ENCODE assay signal across 8 mouse cellular contexts in the genomic region with DNA sequence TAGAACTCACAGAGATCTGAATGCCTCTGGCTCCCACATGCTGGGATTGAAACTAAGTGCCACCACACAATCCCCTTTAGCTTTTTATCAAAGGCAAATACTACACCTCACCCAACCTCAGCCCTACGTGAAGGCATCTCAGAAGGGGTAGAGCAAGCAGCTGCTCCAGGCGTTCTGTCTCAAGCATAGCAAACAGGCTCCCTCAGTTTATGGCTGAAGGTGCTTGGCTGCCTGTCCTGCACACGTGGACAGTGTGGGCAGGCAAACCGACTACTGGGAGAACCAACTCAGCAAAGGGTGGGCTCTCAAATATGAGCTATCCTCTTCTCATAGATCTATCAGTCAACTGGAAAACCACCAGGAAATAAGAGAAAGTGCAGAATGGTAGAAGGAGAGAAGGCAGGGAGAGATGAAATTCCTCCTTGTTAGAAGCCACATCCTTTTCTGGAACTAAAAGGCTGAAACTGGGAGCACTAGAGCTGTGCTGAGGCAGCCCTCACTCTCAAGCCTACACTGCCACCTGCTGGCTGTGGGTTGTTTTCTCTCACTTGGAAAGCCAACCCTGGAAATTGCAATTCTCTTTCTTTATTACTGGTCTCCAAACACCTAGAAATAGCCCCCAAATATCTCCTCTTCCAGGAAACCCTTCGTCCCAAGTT. TPM values are rescaled to one million over a fixed set of nuclear protein-coding genes. Genes with fewer than 3 reads are reported as not detected.
DNase-seq lines count a peak whose midpoint lies in the region; ATAC-seq and TF ChIP-seq lines count a peak whose summit lies in the region.
"Had no signal": no experiment of that assay in that cellular context is flagged by ENCODE, and none has a peak within 500 bp of the region (broad histone marks: within the 10 kb centered on the region; RNA-seq: fewer than 3 reads in every experiment).

No protein-coding gene starts in this region.

- DNase-seq in MEL-GATA-1-ER (ENCODE audit: extremely low read depth, low read depth) = peak; percentile 13
- DNase-seq in heart, postnatal 4 days = peak; percentile 86
- peak; percentile 61 to 88 for DNase-seq in layer of hippocampus, adult 2 months (ENCODE audit: low spot score in 2 of 2)
- peak; percentile 72 for DNase-seq in lung, postnatal 0 days (ENCODE audit: low spot score)
- peak; percentile 16 for DNase-seq in retina, adult 2 months (ENCODE audit: low read depth, low spot score)

- no peak overlapping the region for H3K4me2 ChIP-seq in lung, postnatal 0 days (replicated peaks; ENCODE audit: low read depth, low read length)
- H3K4me2 ChIP-seq: limb, embryonic 15.5 days had no signal

- no peak for TF ChIP-seq EP300 in lung, postnatal 0 days (IDR thresholded peaks at IDR 0.05)

- H3K36me3 ChIP-seq in lung, postnatal 0 days (ENCODE audit: insufficient read depth, low read length) = no peaks in the 10 kb centered on the region
- H3K36me3 ChIP-seq: limb, embryonic 15.5 days had no signal

- no peaks in the 10 kb centered on the region for H3K27me3 ChIP-seq in lung, postnatal 0 days (replicated peaks; ENCODE audit: insufficient read depth, low read length)
- H3K27me3 ChIP-seq: limb, embryonic 15.5 days had no signal

- TF ChIP-seq CTCF in bone marrow, adult 2 months (IDR thresholded peaks at IDR 0.05; ENCODE audit: control insufficient read depth, insufficient read depth, low read length) = peak; percentile 70
- peak; percentile 81 for TF ChIP-seq CTCF in embryonic fibroblast, embryonic 13.5 days (IDR thresholded peaks at IDR 0.05; ENCODE audit: borderline replicate concordance, insufficient read depth, low read length)
- TF ChIP-seq CTCF in layer of hippocampus, adult 2 months (conservative IDR thresholded peaks at IDR 0.05) = peak; percentile 98
- peak; percentile 83 for TF ChIP-seq CTCF in lung, postnatal 0 days (IDR thresholded peaks at IDR 0.05)

- no peaks in the 10 kb centered on the region for H3K9me3 ChIP-seq in lung, postnatal 0 days (ENCODE audit: low read length)
- H3K9me3 ChIP-seq: limb, embryonic 15.5 days had no signal

- H3K4me1 ChIP-seq in bone marrow, adult 2 months (ENCODE audit: control insufficient read depth, insufficient read depth, low read length) = no peaks in the 10 kb centered on the region
- no peaks in the 10 kb centered on the region for H3K4me1 ChIP-seq in embryonic fibroblast, embryonic 13.5 days (ENCODE audit: control insufficient read depth, insufficient read depth, low read length)
- no peaks in the 10 kb centered on the region for H3K4me1 ChIP-seq in lung, postnatal 0 days (ENCODE audit: insufficient read depth, low read depth, low read length)
- H3K4me1 ChIP-seq: limb, embryonic 15.5 days had no signal

- H3K9ac ChIP-seq in lung, postnatal 0 days (replicated peaks; ENCODE audit: low read depth) = no peak overlapping the region
- H3K9ac ChIP-seq: limb, embryonic 15.5 days had no signal

- H3K4me3 ChIP-seq in bone marrow, adult 2 months (replicated peaks; ENCODE audit: control insufficient read depth, low read depth, low read length) = no peak overlapping the region
- no peak overlapping the region for H3K4me3 ChIP-seq in embryonic fibroblast, embryonic 13.5 days (ENCODE audit: insufficient read depth, low read length)
- no peak overlapping the region for H3K4me3 ChIP-seq in layer of hippocampus, adult 2 months
- H3K4me3 ChIP-seq in lung, postnatal 0 days (ENCODE audit: low read depth, low read length) = no peak overlapping the region
- H3K4me3 ChIP-seq: limb, embryonic 15.5 days had no signal

- no peak for TF ChIP-seq POLR2A in bone marrow, adult 2 months (IDR thresholded peaks at IDR 0.05; ENCODE audit: borderline replicate concordance, control insufficient read depth, low read depth, low read length)
- TF ChIP-seq POLR2A in embryonic fibroblast, embryonic 13.5 days (IDR thresholded peaks at IDR 0.05; ENCODE audit: low read depth, low read length) = no peak

- 72% methylated on average over 5 of the region's 5 CpGs for WGBS in bone marrow, adult 2 months
- WGBS in lung, postnatal 0 days = 66% methylated on average over 5 of the region's 5 CpGs

- ATAC-seq in lung, postnatal 0 days = peak; percentile 50; the same call in 1 of the 2 replicates

- H3K27ac ChIP-seq in bone marrow, adult 2 months (ENCODE audit: control insufficient read depth, insufficient read depth, low read depth, low read length, poor library complexity) = no peak overlapping the region
- no peak overlapping the region for H3K27ac ChIP-seq in embryonic fibroblast, embryonic 13.5 days (ENCODE audit: insufficient read depth, low read length)
- H3K27ac ChIP-seq in layer of hippocampus, adult 2 months = no peak overlapping the region
- H3K27ac ChIP-seq in lung, postnatal 0 days (ENCODE audit: low read length) = no peak overlapping the region
- H3K27ac ChIP-seq: limb, embryonic 15.5 days had no signal

RNA-seq across cellular contexts. Expression of gene Cyp2c70, which starts 38.1 kb away (rescaled TPM):
- 2.7 TPM in 1 of 2 replicates, not detected in the other for polyA plus RNA-seq in bone marrow, adult 2 months (2011; ENCODE audit: insufficient read depth, insufficient read length, low replicate concordance, missing spikeins)
- not detected in 2 replicates for polyA plus RNA-seq in embryonic fibroblast, embryonic 13.5 days (2011; ENCODE audit: insufficient read length, low read depth, missing spikeins)
- total RNA-seq in heart, postnatal 4 days (2021) = under 1 TPM; 0.74 TPM
- total RNA-seq in layer of hippocampus, adult 2 months (2021) = 1 to 10 TPM; 1.9 to 3.0 TPM
- not detected in 2 replicates for polyA plus RNA-seq in lung, postnatal 0 days (2015; fragmentation: Nextera tagmentation; extraction: Ambion mirVana)
- polyA plus RNA-seq: limb, embryonic 15.5 days had no signal

RNA-seq across cellular contexts. Expression of gene Pdlim1, which starts 46.4 kb away (rescaled TPM):
- polyA plus RNA-seq in bone marrow, adult 2 months (2011; ENCODE audit: insufficient read depth, insufficient read length, low replicate concordance, missing spikeins) = 34.1 and 51.6 TPM in 2 replicates
- polyA plus RNA-seq in embryonic fibroblast, embryonic 13.5 days (2011; ENCODE audit: insufficient read length, low read depth, missing spikeins) = 121 and 212 TPM in 2 replicates
- 100 to 1,000 TPM; 266 to 281 TPM for total RNA-seq in heart, postnatal 4 days (2021)
- 10 to 100 TPM; 10.9 to 13.2 TPM for total RNA-seq in layer of hippocampus, adult 2 months (2021)
- 139 and 147 TPM in 2 replicates for polyA plus RNA-seq in lung, postnatal 0 days (2015; fragmentation: Nextera tagmentation; extraction: Ambion mirVana)

Comparison
In these comparisons a context has a peak if more than half of its experiments do, and no peak if none do; other contexts are left out.
1. DNase-seq: peak in every context shown above with its lines; median percentile 86 in heart, postnatal 4 days; 74 in layer of hippocampus, adult 2 months; 72 in lung, postnatal 0 days; 16 in retina, adult 2 months; 13 in MEL-GATA-1-ER.